Mouse (Mus musculus) erythroid progenitor cell, adult 5-6 weeks (primary cell): ENCODE data around the gene Antxr1. TPM values are rescaled to one million over a fixed set of nuclear protein-coding genes. Genes with fewer than 3 reads are reported as not detected.

Source experiments
- ATAC-seq: replicated peaks from 2 replicates; pipeline ENCODE4 v1.8.0; 2016; ENCODE audit warnings: moderate number of reproducible peaks, mild to moderate bottlenecking, moderate TSS enrichment, inconsistent platforms; ENCODE audit not compliant: poor library complexity, low FRiP score, severe bottlenecking
- total RNA-seq, 2 experiments: library from RNA; stranded (forward) in 1 of 2; stranded (reverse) in 1 of 2; fragments of 150-400 nt in 1 of 2; fragments of 186-747, 209-891 nt in 1 of 2; gene quantifications; 2 replicates each; pipeline versions ENCODE4 v1.2.3 to v1.2.4; 2015 to 2017; ENCODE audit warnings: low replicate concordance in 2 of 2

The Antxr1 gene
- total RNA-seq, 2 experiments from 2014 or later, result 1.7 TPM; not detected in 1

- ATAC-seq, result no peak
Observed at GRCm38 (mm10) chr6:87206790-87207189, 128.8 kb downstream of the Antxr1 start.

- no peak for ATAC-seq
Observed at GRCm38 (mm10) chr6:87203467-87203866, 132.2 kb downstream of the Antxr1 start.

- ATAC-seq, result no peak
Observed at GRCm38 (mm10) chr6:87203065-87203464, 132.6 kb downstream of the Antxr1 start.

GRCm38 (mm10) chr6:87202048-87202605 is 133.5 kb downstream of the Antxr1 start:
- ATAC-seq, result no peak

GRCm38 (mm10) chr6:87189755-87190154 is 145.9 kb downstream of the Antxr1 start:
- ATAC-seq, result no peak

- ATAC-seq, result no peak
Observed at GRCm38 (mm10) chr6:87186988-87187387, 148.6 kb downstream of the Antxr1 start.

- ATAC-seq, result peak; percentile 84
Observed at GRCm38 (mm10) chr6:87184418-87184817, 151.2 kb downstream of the Antxr1 start.

GRCm38 (mm10) chr6:87183981-87184380 is 151.6 kb downstream of the Antxr1 start:
- ATAC-seq, result peak; percentile 88

GRCm38 (mm10) chr6:87183159-87183558 is 152.5 kb downstream of the Antxr1 start:
- no peak for ATAC-seq

GRCm38 (mm10) chr6:87182736-87183135 is 152.9 kb downstream of the Antxr1 start:
- no peak for ATAC-seq

- no peak for ATAC-seq
Observed at GRCm38 (mm10) chr6:87171461-87171860, 164.2 kb downstream of the Antxr1 start.

GRCm38 (mm10) chr6:87170875-87171274 is 164.7 kb downstream of the Antxr1 start:
- ATAC-seq, result no peak

- ATAC-seq, result peak; percentile 90
Observed at GRCm38 (mm10) chr6:87170277-87170676, 165.3 kb downstream of the Antxr1 start.

- ATAC-seq, result no peak
Observed at GRCm38 (mm10) chr6:87168021-87168420, 167.6 kb downstream of the Antxr1 start.

GRCm38 (mm10) chr6:87166673-87167305 is 168.8 kb downstream of the Antxr1 start:
- no peak for ATAC-seq

- no peak for ATAC-seq
Observed at GRCm38 (mm10) chr6:87165536-87166311, 169.9 kb downstream of the Antxr1 start.

GRCm38 (mm10) chr6:87161391-87162263 is 174.0 kb downstream of the Antxr1 start:
- ATAC-seq, result no peak

GRCm38 (mm10) chr6:87160196-87160595 is 175.4 kb downstream of the Antxr1 start:
- no peak for ATAC-seq

- no peak for ATAC-seq
Observed at GRCm38 (mm10) chr6:87158062-87158623, 177.5 kb downstream of the Antxr1 start.

- no peak for ATAC-seq
Observed at GRCm38 (mm10) chr6:87153836-87154235, 181.8 kb downstream of the Antxr1 start.
